ENCODE assay signal across 9 mouse cellular contexts in the genomic region with DNA sequence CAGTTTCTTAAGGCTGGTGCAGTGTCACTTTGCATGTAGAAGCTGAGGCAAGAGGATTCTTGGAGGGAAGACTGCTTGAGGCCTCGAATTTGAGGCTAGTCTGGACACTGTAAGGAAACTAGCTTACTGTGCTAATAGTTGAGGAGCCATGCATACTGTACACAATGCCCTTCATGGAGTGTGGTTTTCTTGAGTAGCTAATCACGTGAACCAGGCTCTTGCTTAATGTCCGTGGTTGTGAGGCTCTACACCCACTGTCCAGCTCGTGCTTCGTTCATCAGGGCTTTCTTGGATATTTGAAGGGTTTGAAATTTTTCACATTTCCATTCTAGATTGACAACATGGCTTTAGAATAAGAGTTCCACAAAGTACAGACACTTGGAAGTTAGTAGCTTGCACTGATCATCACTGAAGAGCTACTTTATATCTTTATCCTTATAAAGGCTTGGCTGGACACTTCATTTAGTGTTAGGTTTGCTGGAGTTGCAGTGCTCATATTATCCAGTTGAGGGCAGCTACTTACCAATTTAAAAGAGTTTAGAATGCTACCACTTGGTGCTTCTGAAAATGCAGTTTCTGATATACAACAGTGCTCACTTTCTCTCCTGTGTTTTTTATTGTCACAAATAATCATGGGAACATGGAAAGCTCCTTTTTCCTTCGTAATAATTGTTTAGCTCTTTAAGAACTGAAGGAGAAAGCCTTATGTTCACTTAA.
DNase-seq lines count a peak whose midpoint lies in the region; ATAC-seq and TF ChIP-seq lines count a peak whose summit lies in the region.
"Had no signal": no experiment of that assay in that cellular context is flagged by ENCODE, and none has a peak within 500 bp of the region (broad histone marks: within the 10 kb centered on the region; RNA-seq: fewer than 3 reads in every experiment).

No protein-coding gene starts in this region.

- no peak for TF ChIP-seq EP300 in liver, postnatal 0 days (IDR thresholded peaks at IDR 0.05; ENCODE audit: low read depth)

- peak; percentile 79 for DNase-seq in forebrain, embryonic 14.5 days (ENCODE audit: low spot score)
- no peak for DNase-seq in forebrain, embryonic 11.5 days (ENCODE audit: low spot score)
- no peak for DNase-seq in liver, postnatal 0 days
- DNase-seq in cerebellum, adult 8-10 months = peak; percentile 30
- peak; percentile 25 to 31 for DNase-seq in kidney, postnatal 4 days
- DNase-seq in retina, postnatal 1 day = peak; percentile 71
- DNase-seq in B cell, adult 2 months = no peak

- no peaks in the 10 kb centered on the region for H3K27me3 ChIP-seq in forebrain, embryonic 14.5 days (replicated peaks; ENCODE audit: control insufficient read depth, insufficient read depth, low read length)
- H3K27me3 ChIP-seq in forebrain, embryonic 11.5 days (ENCODE audit: control insufficient read depth, insufficient read depth, low read length) = no peaks in the 10 kb centered on the region
- H3K27me3 ChIP-seq in liver, postnatal 0 days (ENCODE audit: insufficient read depth, low read length) = no peaks in the 10 kb centered on the region
- H3K27me3 ChIP-seq in liver, embryonic 12.5 days (replicated peaks) = no peaks in the 10 kb centered on the region

- 75% methylated on average over 6 of the region's 6 CpGs for WGBS in forebrain, embryonic 14.5 days
- 81% methylated on average over 6 of the region's 6 CpGs for WGBS in forebrain, embryonic 11.5 days
- 55% methylated on average over 6 of the region's 6 CpGs for WGBS in liver, postnatal 0 days (ENCODE audit: insufficient replicate concordance)
- WGBS in liver, embryonic 12.5 days (ENCODE audit: insufficient replicate concordance) = 50% methylated on average over 6 of the region's 6 CpGs

- 0 out of 2 replicates have a peak, but pooled peaks have one; percentile 32 for ATAC-seq in forebrain, embryonic 14.5 days
- no peak for ATAC-seq in forebrain, embryonic 11.5 days (replicated peaks; ENCODE audit: low FRiP score)
- ATAC-seq in liver, postnatal 0 days = no peak
- ATAC-seq in liver, embryonic 12.5 days = no peak

- H3K27ac ChIP-seq in forebrain, embryonic 14.5 days (ENCODE audit: low read depth, low read length) = no peak overlapping the region
- no peak overlapping the region for H3K27ac ChIP-seq in forebrain, embryonic 11.5 days (ENCODE audit: low read depth, low read length)
- H3K27ac ChIP-seq in liver, postnatal 0 days (ENCODE audit: low read depth) = no peak overlapping the region
- no peak overlapping the region for H3K27ac ChIP-seq in liver, embryonic 12.5 days

- no peaks in the 10 kb centered on the region for H3K36me3 ChIP-seq in forebrain, embryonic 14.5 days (ENCODE audit: control insufficient read depth, insufficient read depth, low read length)
- no peaks in the 10 kb centered on the region for H3K36me3 ChIP-seq in forebrain, embryonic 11.5 days (ENCODE audit: control insufficient read depth, insufficient read depth, low read length)
- H3K36me3 ChIP-seq in liver, postnatal 0 days (replicated peaks; ENCODE audit: insufficient read depth, low read length) = no peaks in the 10 kb centered on the region
- no peaks in the 10 kb centered on the region for H3K36me3 ChIP-seq in liver, embryonic 12.5 days

- TF ChIP-seq CTCF in liver, postnatal 0 days (IDR thresholded peaks at IDR 0.05; ENCODE audit: low read depth) = peak; percentile 62

- H3K4me2 ChIP-seq in forebrain, embryonic 14.5 days (ENCODE audit: low read length) = no peak overlapping the region
- no peak overlapping the region for H3K4me2 ChIP-seq in forebrain, embryonic 11.5 days (ENCODE audit: low read depth, low read length, severe bottlenecking)
- H3K4me2 ChIP-seq in liver, postnatal 0 days (ENCODE audit: low read depth, low read length) = no peak overlapping the region
- H3K4me2 ChIP-seq in liver, embryonic 12.5 days = no peak overlapping the region

- no peak overlapping the region for H3K9ac ChIP-seq in forebrain, embryonic 14.5 days (ENCODE audit: low read length)
- no peak overlapping the region for H3K9ac ChIP-seq in forebrain, embryonic 11.5 days (ENCODE audit: low read length)
- no peak overlapping the region for H3K9ac ChIP-seq in liver, postnatal 0 days (replicated peaks)
- H3K9ac ChIP-seq in liver, embryonic 12.5 days = no peak overlapping the region

- H3K9me3 ChIP-seq in forebrain, embryonic 14.5 days (replicated peaks; ENCODE audit: control insufficient read depth, low read length) = no peaks in the 10 kb centered on the region
- no peaks in the 10 kb centered on the region for H3K9me3 ChIP-seq in forebrain, embryonic 11.5 days (ENCODE audit: control insufficient read depth, low read length)
- H3K9me3 ChIP-seq in liver, postnatal 0 days (ENCODE audit: low read length) = no peaks in the 10 kb centered on the region
- no peaks in the 10 kb centered on the region for H3K9me3 ChIP-seq in liver, embryonic 12.5 days (replicated peaks)
- H3K9me3 ChIP-seq: G1E had no signal

- no peaks in the 10 kb centered on the region for H3K4me1 ChIP-seq in forebrain, embryonic 14.5 days (ENCODE audit: control insufficient read depth, insufficient read depth, low read length)
- no peaks in the 10 kb centered on the region; the same call in 1 of the 2 replicates for H3K4me1 ChIP-seq in forebrain, embryonic 11.5 days (replicated peaks; ENCODE audit: control insufficient read depth, insufficient read depth, low read length)
- 0 out of 2 replicates have a peak, but pooled peaks cover 2% of the 10 kb centered on the region for H3K4me1 ChIP-seq in liver, postnatal 0 days (ENCODE audit: insufficient read depth)
- H3K4me1 ChIP-seq in liver, embryonic 12.5 days = peaks cover 11% of the 10 kb centered on the region

- no peak overlapping the region for H3K4me3 ChIP-seq in forebrain, embryonic 14.5 days (ENCODE audit: low read depth, low read length)
- H3K4me3 ChIP-seq in forebrain, embryonic 11.5 days (ENCODE audit: low read depth, low read length) = no peak overlapping the region
- H3K4me3 ChIP-seq in liver, postnatal 0 days (ENCODE audit: low read depth, low read length) = no peak overlapping the region
- H3K4me3 ChIP-seq in liver, embryonic 12.5 days = no peak overlapping the region

Comparison
In these comparisons a context has a peak if more than half of its experiments do, and no peak if none do; other contexts are left out.
1. DNase-seq: peak in forebrain, embryonic 14.5 days (single experiment), cerebellum, adult 8-10 months (single experiment), kidney, postnatal 4 days (2 of 2) and retina, postnatal 1 day (single experiment); none in forebrain, embryonic 11.5 days (single experiment), liver, postnatal 0 days (single experiment) and B cell, adult 2 months (0 of 2).